26 mouse cellular contexts compared by ENCODE assay signal in the genomic region with DNA sequence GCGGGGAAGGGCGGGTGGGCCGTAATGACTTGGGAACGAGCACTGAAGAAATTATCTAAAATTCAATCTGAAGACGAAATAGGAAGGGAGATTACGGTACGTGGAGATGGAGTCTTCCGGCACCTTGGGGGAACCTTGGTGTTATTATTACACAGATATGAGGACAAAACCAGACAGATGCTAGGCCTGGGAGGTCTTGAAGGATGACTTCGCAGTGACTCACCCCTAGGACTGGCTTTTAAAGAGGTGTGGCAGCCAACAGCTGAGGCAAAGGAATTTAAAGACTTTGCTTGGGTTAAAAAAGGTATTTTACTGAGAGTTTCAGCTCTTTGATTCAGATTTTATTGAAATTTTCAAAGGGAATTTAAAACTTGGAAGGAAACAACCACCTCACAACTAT.
DNase-seq lines count a peak whose midpoint lies in the region; ATAC-seq lines count a peak whose summit lies in the region.
"Had no signal": no experiment of that assay in that cellular context is flagged by ENCODE, and none has a peak within 500 bp of the region (broad histone marks: within the 10 kb centered on the region; RNA-seq: fewer than 3 reads in every experiment).

No protein-coding gene starts in this region.

- no peak overlapping the region for H3K4me3 ChIP-seq in limb, embryonic 13.5 days
- H3K4me3 ChIP-seq in limb, embryonic 10.5 days, result no peak overlapping the region
- H3K4me3 ChIP-seq in limb, embryonic 15.5 days, result no peak overlapping the region
- H3K4me3 ChIP-seq in hindbrain, embryonic 11.5 days (ENCODE audit: low read depth, low read length), result no peak overlapping the region
- H3K4me3 ChIP-seq: embryonic facial prominence, embryonic 10.5 days; erythroblast, embryonic 14.5 days; forebrain, embryonic 12.5 days; gastrocnemius, adult 2 months; heart, embryonic 13.5 days; hindbrain, embryonic 12.5 days had no signal

- peaks cover 5% of the 10 kb centered on the region; the same call in 1 of the 2 replicates for H3K9me3 ChIP-seq in limb, embryonic 13.5 days
- H3K9me3 ChIP-seq in limb, embryonic 10.5 days (replicated peaks), result no peaks in the 10 kb centered on the region
- H3K9me3 ChIP-seq in limb, embryonic 15.5 days, result no peaks in the 10 kb centered on the region
- H3K9me3 ChIP-seq in hindbrain, embryonic 11.5 days (ENCODE audit: control insufficient read depth, low read length), result no peaks in the 10 kb centered on the region
- H3K9me3 ChIP-seq: embryonic facial prominence, embryonic 10.5 days; forebrain, embryonic 12.5 days; heart, embryonic 13.5 days; hindbrain, embryonic 12.5 days had no signal

- no peak overlapping the region for H3K4me2 ChIP-seq in limb, embryonic 13.5 days (replicated peaks)
- no peak overlapping the region for H3K4me2 ChIP-seq in limb, embryonic 15.5 days
- no peak overlapping the region for H3K4me2 ChIP-seq in hindbrain, embryonic 11.5 days (replicated peaks; ENCODE audit: low read depth, low read length)
- H3K4me2 ChIP-seq: forebrain, embryonic 12.5 days; heart, embryonic 13.5 days; hindbrain, embryonic 12.5 days had no signal

- H3K27me3 ChIP-seq in limb, embryonic 13.5 days, result no peaks in the 10 kb centered on the region
- no peaks in the 10 kb centered on the region for H3K27me3 ChIP-seq in limb, embryonic 10.5 days (ENCODE audit: low read depth, poor library complexity, severe bottlenecking)
- H3K27me3 ChIP-seq in limb, embryonic 15.5 days, result no peaks in the 10 kb centered on the region
- H3K27me3 ChIP-seq in hindbrain, embryonic 11.5 days (ENCODE audit: control insufficient read depth, insufficient read depth, low read length), result no peaks in the 10 kb centered on the region
- H3K27me3 ChIP-seq: forebrain, embryonic 12.5 days; heart, embryonic 13.5 days; hindbrain, embryonic 12.5 days had no signal

- no peak overlapping the region for H3K9ac ChIP-seq in limb, embryonic 13.5 days
- no peak overlapping the region for H3K9ac ChIP-seq in limb, embryonic 15.5 days
- no peak overlapping the region for H3K9ac ChIP-seq in hindbrain, embryonic 11.5 days (ENCODE audit: low read depth, low read length)
- H3K9ac ChIP-seq: forebrain, embryonic 12.5 days; heart, embryonic 13.5 days; hindbrain, embryonic 12.5 days had no signal

- WGBS in limb, embryonic 13.5 days, result 73% methylated on average over 9 of the region's 9 CpGs
- 94% methylated on average over 9 of the region's 9 CpGs for WGBS in limb, embryonic 10.5 days
- 65% methylated on average over 9 of the region's 9 CpGs for WGBS in limb, embryonic 15.5 days
- 95% methylated on average over 9 of the region's 9 CpGs for WGBS in hindbrain, embryonic 11.5 days

- H3K36me3 ChIP-seq in limb, embryonic 13.5 days, result no peaks in the 10 kb centered on the region
- no peaks in the 10 kb centered on the region for H3K36me3 ChIP-seq in limb, embryonic 10.5 days
- H3K36me3 ChIP-seq in limb, embryonic 15.5 days, result no peaks in the 10 kb centered on the region
- no peaks in the 10 kb centered on the region for H3K36me3 ChIP-seq in hindbrain, embryonic 11.5 days (ENCODE audit: control insufficient read depth, insufficient read depth, low read length)
- H3K36me3 ChIP-seq: embryonic facial prominence, embryonic 10.5 days; forebrain, embryonic 12.5 days; G1E; heart, embryonic 13.5 days; hindbrain, embryonic 12.5 days had no signal

- no peak overlapping the region for H3K27ac ChIP-seq in limb, embryonic 13.5 days
- no peak overlapping the region for H3K27ac ChIP-seq in limb, embryonic 10.5 days
- 0 out of 2 replicates have a peak overlapping the region, but pooled peaks have one; percentile 40 for H3K27ac ChIP-seq in limb, embryonic 15.5 days
- no peak overlapping the region for H3K27ac ChIP-seq in hindbrain, embryonic 11.5 days (ENCODE audit: low read depth, low read length)
- H3K27ac ChIP-seq: embryonic facial prominence, embryonic 10.5 days; forebrain, embryonic 12.5 days; gastrocnemius, adult 2 months; heart, embryonic 13.5 days; hindbrain, embryonic 12.5 days had no signal

- H3K4me1 ChIP-seq in limb, embryonic 13.5 days, result peaks cover 15% of the 10 kb centered on the region
- peaks cover 5% of the 10 kb centered on the region; the same call in 1 of the 2 replicates for H3K4me1 ChIP-seq in limb, embryonic 10.5 days
- H3K4me1 ChIP-seq in limb, embryonic 15.5 days, result no peaks in the 10 kb centered on the region
- no peaks in the 10 kb centered on the region for H3K4me1 ChIP-seq in hindbrain, embryonic 11.5 days (replicated peaks; ENCODE audit: control insufficient read depth, insufficient read depth, low read length)
- H3K4me1 ChIP-seq: embryonic facial prominence, embryonic 10.5 days; forebrain, embryonic 12.5 days; hindbrain, embryonic 12.5 days had no signal

- peak; percentile 66; the same call in 1 of the 2 replicates for ATAC-seq in limb, embryonic 13.5 days (ENCODE audit: low FRiP score, low read depth)
- no peak for ATAC-seq in limb, embryonic 15.5 days (ENCODE audit: insufficient number of reproducible peaks, low FRiP score, low TSS enrichment, low read depth)
- no peak for ATAC-seq in hindbrain, embryonic 11.5 days (ENCODE audit: low FRiP score)
- ATAC-seq: CD4-positive, CD25-positive, alpha-beta regulatory T cell, adult 4 months; forebrain, embryonic 16.5 days; hindbrain, embryonic 16.5 days; inflammation-experienced regulatory T-cells, adult 6 months; intestine, postnatal 0 days had no signal

- DNase-seq in limb, embryonic 10.5 days (ENCODE audit: low spot score), result no peak
- DNase-seq in R1 (ENCODE audit: low read depth, low spot score), result peak; percentile 41
- DNase-seq in hindbrain, embryonic 11.5 days (ENCODE audit: low spot score), result no peak
- no peak for DNase-seq in frontal cortex, postnatal 36 days (ENCODE audit: low spot score in 2 of 2)
- no peak for DNase-seq in urinary bladder, postnatal 10 days (ENCODE audit: low spot score)
- DNase-seq: adrenal gland, adult 2 months; adrenal gland, postnatal 25 days; cerebellum, adult 18-20 months; cerebellum, adult 9-11 months; cerebellum, postnatal 36 days; gastrocnemius, adult 2 months; gastrocnemius, postnatal 25 days; heart, postnatal 36 days had no signal
